Mouse (Mus musculus): Measurements from ENCODE around the gene Ctnna3.

Gene Ctnna3

DNA sequence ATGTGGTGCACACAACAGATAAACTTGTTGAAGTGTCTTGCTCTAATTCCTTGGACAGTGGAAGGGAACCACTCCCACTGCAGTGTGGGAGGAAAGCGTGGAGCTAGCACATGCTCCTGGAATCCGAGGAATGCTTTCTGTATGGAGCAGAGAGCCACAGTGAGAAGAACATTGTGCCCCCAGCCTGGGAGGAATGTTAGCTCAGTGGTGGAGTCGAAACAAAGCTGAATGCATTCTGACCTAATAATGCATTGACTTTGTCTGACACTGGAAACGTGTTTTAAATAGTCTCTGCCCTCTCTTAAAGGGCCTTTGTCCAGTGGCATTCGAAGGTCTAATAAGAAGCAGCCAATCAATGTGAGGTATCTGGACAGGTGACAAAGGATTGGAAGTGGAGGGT lies 111.9 kb downstream of the Ctnna3 start:
- DNase-seq: no peak

DNA sequence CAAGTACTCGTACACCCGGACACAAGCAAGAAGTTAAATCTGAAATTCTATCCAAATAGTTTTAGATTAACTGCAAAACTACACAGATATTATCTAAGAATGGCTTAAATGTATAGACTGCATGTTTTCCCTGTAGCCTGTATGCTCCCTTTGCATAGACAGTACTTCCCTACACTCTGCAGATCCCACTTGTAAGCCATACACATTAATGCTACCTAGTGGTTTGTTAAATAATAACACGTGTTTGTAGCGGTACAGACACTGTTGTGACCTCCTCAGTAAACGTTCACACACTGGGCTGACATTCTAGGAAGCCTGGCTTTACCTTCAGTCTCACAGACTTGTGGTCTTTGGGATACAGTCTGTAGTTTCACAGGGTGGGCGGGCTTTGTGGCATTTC lies 112.6 kb downstream of the Ctnna3 start:
- DNase-seq: no peak

GRCm38 (mm10) chr10:63566691-63567090 lies 136.8 kb downstream of the Ctnna3 start:
- no peak for DNase-seq

GRCm38 (mm10) chr10:63571561-63571960 lies 141.7 kb downstream of the Ctnna3 start:
- no peak for DNase-seq

- no peak for DNase-seq
Measured at GRCm38 (mm10) chr10:63572866-63573265, 143.0 kb downstream of the Ctnna3 start.

- no peak for DNase-seq
Measured at GRCm38 (mm10) chr10:63574100-63574609, 144.3 kb downstream of the Ctnna3 start.

DNA sequence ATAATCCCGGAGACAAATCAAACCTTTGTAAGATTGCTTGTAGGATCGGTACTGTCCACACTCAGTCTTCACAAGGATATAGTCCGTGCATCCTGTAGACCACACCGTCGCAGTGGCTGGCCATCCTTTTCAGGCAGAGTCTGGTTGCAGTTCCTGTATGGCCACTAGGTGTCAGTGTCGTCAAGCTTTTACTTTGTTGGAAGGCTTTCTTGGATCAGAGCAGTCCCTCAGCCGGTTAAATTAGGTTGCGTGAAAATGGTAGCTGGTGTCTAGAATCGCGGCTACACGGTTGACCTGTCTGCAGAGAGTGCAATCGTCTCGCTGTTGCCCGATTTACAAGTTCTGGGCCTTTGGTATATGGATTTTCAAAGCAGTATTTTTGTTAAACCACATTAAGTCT lies 152.7 kb downstream of the Ctnna3 start:
- peak; percentile 54 for DNase-seq

GRCm38 (mm10) chr10:63583798-63584374 lies 154.0 kb downstream of the Ctnna3 start:
- no peak for DNase-seq

- DNase-seq: no peak
Measured at GRCm38 (mm10) chr10:63599417-63599816, 169.5 kb downstream of the Ctnna3 start.

GRCm38 (mm10) chr10:63601206-63601605 lies 171.3 kb downstream of the Ctnna3 start:
- no peak for DNase-seq

GRCm38 (mm10) chr10:63628546-63628945 lies 198.6 kb downstream of the Ctnna3 start:
- DNase-seq: no peak

DNA sequence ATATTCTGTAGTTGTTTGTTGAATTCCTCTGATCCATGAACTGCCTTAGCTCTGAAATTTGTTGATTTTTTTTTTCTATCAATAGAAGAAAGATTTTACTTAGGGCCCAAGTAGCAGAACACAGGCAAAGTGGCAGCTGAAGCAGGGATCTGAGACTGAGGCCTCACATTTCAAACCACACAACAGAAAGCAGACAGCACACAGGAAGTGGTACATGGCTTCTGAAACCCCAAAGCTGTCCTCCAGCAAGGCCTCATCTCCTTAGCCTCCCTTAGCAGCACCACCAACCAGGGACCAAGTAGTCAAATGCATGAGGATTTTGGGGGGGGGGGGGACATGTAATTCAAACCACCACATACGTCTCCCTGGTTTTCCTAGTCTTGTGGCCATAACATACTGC lies 204.0 kb downstream of the Ctnna3 start:
- no peak for DNase-seq

GRCm38 (mm10) chr10:63637987-63638386 lies 208.1 kb downstream of the Ctnna3 start:
- no peak for DNase-seq

- no peak for DNase-seq
Measured at GRCm38 (mm10) chr10:63647300-63647699, 217.4 kb downstream of the Ctnna3 start.

GRCm38 (mm10) chr10:63650307-63650706 lies 220.4 kb downstream of the Ctnna3 start:
- no peak for DNase-seq

DNA sequence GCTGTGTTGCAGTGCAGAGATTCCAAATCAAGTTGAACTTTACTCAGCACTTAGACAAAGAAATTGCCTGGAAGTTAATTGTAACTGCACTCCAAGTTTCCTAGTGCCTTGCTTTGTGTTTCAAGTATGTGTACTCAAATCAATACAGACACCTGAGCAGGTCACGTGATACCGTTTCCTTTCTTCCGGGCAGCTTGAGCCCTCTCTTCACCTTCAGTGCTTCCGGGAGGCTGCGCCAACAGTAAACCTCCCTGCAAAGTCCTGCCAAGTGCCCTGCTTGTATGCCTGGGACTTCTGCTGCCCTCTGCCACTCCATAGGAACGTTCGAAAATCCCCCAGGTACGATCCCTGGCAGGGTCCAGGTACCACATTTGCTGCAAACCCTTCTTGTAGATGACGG lies 223.0 kb downstream of the Ctnna3 start:
- DNase-seq: no peak

DNA sequence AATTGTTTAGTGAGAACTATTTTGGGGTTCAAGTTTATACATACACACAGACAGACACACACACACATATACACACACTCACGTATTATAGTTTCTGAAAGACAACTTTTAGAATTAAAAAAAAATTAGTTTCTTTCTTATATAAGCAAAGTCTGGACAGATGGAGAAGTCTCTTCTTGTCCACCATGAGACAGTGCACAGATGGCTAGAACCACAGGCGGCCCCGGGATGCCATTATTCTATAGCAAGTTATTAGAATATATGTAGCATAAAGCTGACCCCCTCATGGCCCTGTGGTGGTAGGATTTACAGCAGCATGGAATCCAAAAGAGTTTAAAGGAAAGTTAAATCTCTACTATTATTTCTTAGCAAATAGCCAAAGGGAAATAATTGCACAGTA lies 223.7 kb downstream of the Ctnna3 start:
- DNase-seq: no peak

GRCm38 (mm10) chr10:63654560-63654959 lies 224.7 kb downstream of the Ctnna3 start:
- DNase-seq: no peak

DNA sequence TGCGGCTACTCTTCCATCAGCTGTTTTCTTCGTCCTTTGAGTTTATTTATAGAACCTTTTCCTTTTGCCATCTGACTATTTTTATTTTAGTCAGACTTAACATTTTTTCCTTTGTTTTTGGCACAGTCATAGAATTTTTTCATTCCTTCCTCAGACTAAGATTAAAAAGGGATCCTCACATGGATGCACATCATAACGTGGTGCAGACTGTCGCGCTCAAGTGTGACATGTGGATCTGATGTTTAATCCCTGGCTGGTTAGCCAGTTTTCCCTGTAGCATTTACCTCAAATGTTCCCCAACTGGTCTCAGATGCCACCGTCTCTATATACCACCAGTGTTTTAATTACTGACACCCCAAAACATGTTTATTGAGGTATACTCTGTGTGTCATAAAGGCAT lies 246.4 kb downstream of the Ctnna3 start:
- no peak for DNase-seq

- no peak for DNase-seq
Measured at GRCm38 (mm10) chr10:63689233-63689632, 259.3 kb downstream of the Ctnna3 start.

- no peak for DNase-seq
Measured at GRCm38 (mm10) chr10:63689651-63690050, 259.8 kb downstream of the Ctnna3 start.

DNA sequence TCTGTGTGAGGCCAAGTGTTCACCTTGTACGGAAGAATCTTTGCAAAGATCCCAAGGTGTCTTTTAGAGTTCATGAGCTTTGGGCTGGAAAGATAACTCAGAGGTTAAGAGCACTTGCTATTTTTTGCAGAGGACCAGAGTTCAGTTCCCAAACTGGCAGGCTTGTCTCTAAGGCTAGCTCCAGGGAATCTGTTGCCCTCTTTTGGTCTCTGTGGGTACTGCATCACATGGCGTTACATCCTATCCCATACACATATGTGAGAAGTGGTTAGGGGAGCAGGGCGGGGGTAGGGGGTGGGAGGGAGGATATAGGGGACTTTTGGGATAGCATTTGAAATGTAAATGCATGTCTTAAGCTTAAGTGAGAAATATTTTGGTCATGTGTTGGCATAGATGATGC lies 262.1 kb downstream of the Ctnna3 start:
- DNase-seq: peak; percentile 2

DNA sequence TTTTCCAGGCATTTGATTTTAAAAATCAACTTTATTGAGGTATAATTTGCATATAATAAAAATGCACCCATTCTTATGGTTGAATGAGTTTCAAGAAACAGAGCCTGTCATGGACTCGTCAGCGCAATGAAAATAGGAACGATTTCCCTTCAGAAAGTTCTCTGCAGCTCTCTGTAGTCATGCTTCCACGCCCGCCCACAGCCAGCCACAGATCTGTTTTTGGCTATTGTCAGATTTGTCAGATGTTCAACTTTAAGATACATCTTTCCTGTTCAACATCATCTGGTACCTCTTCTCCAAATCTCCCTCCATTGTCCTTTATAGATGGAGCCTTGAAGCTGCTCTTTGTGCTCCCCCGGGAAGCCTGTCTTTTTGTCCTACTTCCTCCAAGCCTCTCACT lies 280.3 kb downstream of the Ctnna3 start:
- DNase-seq: no peak

DNA sequence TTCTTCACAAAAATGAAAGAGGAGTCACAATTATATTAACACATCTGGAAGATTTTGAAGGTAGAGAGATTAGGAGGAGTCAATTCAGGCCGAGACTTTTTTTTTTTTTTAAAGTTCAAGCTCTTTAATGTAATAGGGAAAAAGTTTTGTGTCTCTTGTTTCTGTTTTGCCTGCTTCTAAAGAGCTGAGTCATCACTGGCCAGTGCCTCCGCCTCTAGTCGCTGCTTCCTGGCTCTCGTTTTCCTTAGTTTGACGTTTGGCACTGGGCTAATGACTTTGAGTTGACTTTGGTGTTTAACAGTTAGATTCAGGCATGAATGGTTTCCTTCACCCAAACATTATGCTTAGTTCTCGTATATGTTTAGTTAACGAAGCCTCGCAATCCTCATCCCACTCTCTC lies 282.6 kb downstream of the Ctnna3 start:
- no peak for DNase-seq

DNA sequence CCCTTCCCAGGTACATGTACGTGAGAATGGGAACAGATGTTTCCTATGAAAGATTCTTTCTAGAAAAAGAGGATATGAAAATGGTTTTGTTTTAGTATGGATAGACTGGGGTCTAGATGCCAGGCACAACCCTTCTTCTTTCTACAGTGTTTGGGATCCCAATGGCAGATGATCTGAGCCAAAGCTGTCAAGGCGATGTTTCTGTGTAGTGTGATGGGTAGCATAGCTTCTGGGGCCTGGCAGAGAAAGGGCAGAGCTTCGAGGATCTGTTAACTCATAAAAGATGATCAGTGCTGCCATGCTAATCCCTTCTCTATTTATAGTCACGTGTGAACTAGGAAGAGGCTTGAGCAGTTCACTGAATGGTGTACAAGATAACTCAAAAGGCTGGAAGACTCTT lies 284.3 kb downstream of the Ctnna3 start:
- DNase-seq: no peak
